Mouse (Mus musculus) common myeloid progenitor, adult 5-6 weeks (primary cell): ENCODE data around the gene Mcu. TPM values are rescaled to one million over a fixed set of nuclear protein-coding genes. Genes with fewer than 3 reads are reported as not detected.

Experiments used
- ATAC-seq: replicated peaks from 2 replicates; pipeline ENCODE4 v1.8.0; 2016; ENCODE audit warnings: low read depth, mild to moderate bottlenecking, moderate TSS enrichment, inconsistent platforms; ENCODE audit not compliant: poor library complexity, severe bottlenecking
- total RNA-seq: library from RNA; stranded (forward); fragments of 200-1000, 187-1606 nt; gene quantifications from 2 replicates; pipeline ENCODE4 v1.2.3, GENCODE M21; 2017

Gene Mcu
- total RNA-seq, 1 experiment from 2014 or later = 25.4 TPM

DNA sequence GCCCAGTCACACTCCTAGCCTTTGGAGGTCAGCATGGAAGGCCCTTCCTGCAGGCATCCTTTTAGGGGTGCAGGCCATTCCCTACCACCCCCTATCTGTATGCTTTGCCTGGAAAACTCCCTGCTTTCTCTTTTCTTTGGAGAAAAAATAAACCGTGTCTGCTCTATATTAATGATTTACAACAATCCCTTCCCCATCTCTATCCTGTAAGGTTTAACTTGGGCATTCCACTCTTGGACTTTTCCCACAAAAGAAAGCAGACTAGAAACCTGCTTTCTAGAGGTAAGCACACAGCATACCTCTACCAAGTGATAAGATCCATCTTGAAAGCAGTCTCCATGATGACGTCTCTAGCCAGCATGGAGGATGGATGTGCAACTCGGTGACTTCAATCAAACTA, 75.9 kb downstream of the Mcu start:
- no peak for ATAC-seq

DNA sequence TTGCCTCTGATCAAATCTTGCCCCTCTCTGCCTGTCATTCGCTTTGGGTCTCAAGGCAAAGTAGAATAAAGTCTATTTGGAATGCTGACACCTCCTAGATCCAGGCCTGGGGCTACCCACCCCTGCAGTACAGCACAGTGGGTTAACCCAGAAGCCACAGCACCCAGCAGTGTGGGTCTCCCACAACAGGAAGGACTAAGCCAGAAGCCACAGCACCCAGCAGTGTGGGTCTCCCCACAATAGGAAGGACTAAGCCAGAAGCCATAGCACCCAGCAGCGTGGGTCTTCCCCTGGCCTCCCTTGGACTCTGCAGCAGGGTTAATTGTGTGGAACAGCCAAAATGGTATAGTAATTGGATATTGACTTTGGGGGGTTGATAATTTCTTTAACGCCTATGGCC, 76.4 kb downstream of the Mcu start:
- ATAC-seq = peak; percentile 45

DNA sequence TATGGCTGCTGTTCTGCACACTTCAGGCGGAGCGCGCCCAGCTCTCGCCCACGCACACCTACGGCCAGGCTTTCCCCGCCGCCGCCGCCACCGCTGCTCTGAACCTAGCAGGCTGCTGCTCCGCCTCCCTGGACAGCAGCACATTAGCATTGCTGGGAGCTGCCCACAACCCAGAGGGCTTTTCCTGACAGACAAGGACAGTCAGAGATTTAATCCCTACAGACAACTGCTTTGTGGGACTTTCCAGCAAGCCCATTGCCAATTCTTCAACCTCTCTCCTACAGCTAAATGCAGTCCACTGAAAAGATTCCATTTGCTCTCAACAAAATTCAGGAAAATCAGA, 77.0 kb downstream of the Mcu start:
- ATAC-seq = peak; percentile 68

DNA sequence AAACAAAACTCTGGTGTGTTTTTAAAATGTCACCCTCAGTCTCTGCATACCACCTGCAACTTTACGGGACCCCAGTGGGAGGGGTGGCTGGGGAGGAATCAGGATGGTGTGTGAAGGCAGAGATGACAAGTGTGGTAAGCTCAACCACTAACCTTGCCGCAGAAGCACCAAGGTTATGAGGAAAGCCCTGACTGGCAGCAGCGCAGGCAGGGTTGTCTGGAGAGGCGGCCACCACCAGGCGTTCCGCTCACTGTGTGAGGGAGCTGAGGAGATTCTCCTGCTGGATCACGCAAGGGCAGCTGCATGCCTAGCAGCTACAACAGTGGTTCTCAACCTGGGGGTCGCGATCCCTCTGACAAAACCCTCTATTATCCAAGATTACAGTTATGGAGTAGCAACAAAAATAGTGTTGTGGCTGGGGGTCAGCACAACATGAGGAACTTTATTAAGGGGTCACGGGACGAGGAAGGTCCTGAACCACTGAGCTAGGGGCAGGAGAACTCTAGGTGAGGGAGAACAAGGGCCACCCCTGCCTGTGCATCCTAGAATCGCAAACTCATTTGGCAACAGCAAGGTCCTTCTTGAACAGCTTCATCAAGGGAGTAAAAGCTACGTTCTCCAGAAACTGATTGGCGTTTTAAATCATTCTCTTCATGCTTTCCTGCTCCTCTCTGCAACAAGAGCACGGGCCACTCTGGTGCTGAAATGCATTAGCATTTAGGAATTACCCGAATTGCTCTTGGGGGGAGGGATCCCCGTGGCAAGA, 77.5 kb downstream of the Mcu start:
- peak; percentile 52 for ATAC-seq

DNA sequence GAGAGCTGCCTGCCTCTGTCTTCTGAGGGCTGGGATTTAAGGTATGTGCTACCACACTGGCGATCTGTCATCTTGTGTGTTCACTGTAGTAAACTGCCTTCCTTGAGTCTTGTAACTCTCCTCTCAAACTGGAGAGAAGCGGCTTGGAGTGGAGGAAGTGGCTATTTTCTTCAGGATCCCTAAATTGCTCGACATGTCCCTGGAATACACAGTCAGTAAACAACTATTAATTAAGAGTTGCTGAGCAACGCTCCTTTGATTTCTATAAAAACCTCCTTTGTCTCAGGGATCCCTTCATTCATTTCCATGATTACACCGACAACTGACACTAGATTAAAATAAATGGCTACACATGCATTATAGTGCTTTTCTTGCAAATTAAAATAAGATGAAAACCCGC, 78.4 kb downstream of the Mcu start:
- ATAC-seq = no peak

DNA sequence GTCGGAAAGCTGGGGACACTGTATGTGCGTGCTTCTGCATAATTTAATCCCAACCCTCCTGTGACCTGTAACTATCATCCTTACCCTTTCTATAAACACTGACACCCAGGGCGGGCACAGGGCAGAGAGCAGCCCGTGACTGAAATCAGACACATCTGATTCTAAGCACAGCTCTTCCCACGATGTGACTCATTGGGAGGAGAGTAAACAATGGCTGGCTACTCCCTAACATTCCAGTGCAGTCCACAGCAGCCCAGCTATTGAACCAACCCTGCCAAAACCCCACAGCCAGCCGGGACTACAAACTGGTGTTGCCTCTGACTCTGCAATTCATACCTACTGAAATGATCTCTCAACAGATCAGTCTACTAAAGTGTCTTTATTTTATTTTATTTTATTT, 78.9 kb downstream of the Mcu start:
- no peak for ATAC-seq

DNA sequence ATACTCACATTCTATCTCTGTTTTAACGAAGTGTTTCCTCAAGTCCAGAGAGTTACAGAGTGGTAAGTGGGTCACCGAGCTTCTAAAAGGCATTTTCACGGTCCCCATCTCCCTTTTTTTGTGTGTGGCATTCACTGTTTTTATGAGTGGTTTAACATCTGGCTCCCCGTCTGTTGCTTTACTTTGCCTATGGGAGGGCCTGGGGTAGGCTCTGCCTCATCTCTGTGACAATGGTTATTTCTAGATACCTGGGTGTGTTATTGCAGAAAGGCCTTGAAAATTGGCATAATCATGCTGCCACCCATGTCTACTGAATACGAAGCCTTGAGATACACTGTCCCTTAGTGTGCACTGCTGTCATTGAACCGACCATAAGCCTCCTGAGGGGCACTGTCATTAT, 84.2 kb downstream of the Mcu start:
- ATAC-seq = no peak

DNA sequence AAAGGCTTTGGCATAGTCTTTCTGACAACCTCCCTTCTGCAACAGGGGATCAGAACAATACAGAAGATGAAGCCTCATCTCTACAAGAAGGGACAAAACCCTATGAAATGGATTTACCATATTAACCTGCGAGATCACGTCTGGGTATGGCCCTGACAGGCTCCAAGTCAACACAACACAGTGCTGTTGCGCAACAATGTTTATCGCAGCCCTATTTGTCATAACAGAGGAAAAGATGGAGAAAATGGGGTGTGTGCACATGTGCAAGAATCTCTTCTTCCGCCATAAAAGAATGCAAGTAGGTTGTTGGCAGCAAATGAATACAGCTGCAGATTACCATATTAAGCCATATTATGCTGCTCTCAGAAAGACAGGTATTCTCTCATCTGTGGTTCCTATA, 88.7 kb downstream of the Mcu start:
- ATAC-seq = no peak

DNA sequence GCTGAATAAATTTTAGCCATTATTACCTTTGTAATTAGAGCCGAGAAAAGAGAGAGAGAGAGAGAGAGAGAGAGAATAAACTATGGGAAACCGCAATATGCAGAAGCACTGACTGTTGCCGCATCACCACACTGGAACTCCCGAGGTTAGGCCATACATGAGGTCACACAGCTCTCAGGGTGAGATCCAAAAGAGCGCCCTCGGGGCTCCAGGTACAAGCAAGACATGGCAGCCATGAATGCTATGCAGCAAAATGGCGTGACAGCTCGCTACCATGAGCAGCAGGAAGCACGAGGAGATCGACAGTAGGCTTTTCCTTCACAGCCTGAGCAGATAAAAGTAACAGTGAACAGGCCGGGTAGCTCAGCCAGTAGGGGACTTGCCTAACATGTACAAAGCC, 89.2 kb downstream of the Mcu start:
- ATAC-seq = no peak

DNA sequence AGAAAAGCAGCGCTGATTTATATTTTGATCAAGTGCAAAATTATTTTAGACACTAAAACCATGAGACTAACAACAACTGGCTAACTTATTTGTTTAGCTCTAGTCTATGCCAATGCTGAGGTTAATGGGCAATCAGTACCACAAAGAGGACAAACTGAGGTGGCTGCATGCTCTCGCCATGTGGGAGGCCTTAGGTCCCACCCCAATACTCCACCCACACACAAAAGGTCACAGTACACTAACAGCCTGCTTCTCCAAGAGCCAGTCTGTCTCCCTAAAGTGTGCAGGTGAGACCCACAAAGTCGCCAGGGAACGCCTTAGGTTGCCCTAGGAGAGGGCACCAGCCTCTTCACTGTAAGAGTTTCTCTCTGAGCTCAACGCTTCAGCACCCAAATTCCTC, 91.8 kb downstream of the Mcu start:
- ATAC-seq = no peak

DNA sequence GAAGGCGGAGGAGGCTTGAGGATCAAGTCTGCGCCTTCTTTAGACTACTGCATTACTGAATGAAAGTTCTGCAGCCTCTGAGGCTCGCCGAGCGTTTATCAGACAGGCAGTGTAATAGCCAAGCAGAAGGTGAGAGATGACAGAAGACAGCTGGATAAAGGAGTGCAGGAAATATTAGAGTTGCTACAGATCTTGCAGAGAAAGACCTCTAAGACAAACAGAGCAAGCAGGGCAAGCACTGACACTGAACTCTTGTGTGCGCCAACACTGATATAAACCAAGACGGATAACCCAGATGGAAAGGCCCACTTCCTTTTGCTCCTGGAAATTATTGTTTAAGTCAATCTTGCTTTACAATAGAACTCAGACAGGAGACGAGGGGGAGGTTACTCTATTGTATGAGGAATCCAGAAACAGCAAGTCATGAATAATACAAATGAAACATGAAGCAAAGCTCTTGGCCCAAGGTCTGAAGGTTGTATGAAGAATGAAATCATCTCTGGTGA, 92.6 kb downstream of the Mcu start:
- ATAC-seq = no peak

DNA sequence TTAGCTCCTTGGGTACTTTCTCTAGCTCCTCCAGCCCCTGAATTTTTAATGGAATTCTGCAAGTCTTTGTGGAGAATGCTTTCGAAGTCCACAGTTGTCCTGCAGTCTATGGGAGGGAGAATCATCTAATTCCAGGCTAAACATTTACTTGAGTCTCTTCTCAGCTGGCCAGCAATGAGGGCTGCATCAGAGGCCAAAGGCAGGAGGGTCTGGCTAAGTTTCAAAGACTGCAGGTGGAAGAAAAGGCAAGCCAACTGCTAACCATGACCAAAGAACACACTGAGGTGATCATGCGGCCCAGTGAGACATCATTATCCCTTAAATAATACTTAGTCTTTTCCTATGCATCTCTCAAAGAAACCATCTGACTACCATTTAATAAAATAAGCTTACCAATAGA, 95.8 kb downstream of the Mcu start:
- no peak for ATAC-seq

DNA sequence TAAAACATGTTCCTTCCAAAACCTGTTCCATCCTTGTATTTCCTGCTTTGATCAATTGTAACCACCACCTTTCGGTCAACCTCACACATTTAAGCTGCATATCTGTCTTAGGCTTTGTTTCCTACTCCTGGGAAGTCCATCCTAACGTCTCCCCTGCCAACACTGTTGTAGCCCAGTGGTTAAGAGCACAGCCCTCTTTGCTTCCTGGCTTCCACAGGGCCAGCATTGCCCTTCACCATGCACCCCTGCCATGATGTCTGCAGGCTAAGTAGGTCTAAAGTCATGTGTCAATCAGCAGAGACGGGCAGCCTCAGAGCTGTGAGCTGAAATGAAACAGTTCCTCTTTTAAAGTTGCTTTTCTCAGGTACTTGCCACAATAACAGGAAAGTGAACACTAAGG, 97.1 kb downstream of the Mcu start:
- ATAC-seq = no peak

DNA sequence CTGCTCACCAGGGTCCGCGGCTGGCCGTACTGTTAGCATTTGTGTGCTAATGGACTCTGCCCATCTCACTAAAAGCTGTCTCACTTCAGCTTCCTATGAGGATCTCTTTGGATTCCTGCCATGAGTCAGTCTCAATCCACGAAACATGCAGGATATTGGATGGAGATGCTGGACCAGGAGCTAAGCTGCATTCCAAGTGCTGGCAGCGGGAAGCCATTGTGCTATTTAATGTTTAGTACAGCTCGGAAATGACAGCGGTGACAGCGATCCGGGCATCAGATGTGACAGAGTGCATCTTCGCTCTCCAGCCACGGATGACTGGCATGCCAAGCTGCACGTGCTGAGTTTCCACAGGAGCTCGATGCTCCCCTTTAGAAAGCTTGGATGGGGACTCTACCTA, 99.3 kb downstream of the Mcu start:
- no peak for ATAC-seq

DNA sequence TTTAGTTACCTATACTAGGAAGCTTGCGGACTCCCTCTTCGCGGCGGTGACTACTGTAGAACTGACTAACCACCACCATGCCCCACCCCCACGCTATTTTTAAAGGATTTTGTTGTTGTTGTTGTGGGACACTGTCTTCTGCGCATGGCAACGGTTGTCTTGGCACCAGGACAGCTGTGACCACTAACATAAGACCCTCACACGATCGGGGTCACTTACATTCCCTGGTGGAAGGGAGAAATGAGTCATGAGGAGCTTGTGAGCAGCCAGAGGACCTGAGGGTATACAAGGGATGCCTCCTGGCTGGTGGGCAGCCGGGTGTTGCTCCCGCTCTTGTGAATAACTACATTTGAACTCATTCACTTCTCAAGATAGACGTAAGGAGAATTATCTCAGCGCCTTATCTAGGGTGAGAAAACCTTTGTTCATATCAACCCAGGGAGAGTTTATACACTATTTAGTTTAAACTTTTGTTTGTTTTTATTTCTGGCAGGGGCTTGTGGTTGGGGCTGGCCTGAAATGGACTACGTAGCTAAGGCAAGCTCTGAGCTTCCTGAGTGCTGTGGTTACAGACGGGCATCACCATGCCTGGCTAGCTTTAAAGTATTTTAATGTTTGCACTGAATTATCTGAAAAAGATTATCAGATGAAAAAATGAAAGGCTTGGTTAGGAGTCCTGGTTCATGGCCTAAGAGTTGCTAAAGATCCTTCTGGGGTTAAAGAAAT, 101.6 kb downstream of the Mcu start:
- no peak for ATAC-seq

DNA sequence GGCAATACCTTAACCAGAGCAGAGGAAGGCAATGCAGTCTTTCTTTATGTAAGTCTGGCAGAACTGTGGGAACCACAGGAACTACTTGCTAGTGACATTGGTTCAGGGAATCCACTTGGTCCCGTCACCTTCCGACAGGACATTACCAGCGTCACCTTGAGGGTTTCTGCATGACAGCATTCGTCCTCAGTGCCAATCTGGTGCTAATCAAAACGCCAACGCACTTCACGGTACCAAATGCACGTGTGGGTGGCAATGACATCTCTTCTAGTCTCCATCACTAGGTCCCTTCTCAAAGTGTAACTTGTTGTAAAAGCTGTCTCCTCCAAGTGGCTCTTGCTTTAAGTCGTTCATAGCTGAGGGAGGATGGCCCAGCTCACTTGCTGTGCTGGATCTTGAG, 104.3 kb downstream of the Mcu start:
- ATAC-seq = no peak

DNA sequence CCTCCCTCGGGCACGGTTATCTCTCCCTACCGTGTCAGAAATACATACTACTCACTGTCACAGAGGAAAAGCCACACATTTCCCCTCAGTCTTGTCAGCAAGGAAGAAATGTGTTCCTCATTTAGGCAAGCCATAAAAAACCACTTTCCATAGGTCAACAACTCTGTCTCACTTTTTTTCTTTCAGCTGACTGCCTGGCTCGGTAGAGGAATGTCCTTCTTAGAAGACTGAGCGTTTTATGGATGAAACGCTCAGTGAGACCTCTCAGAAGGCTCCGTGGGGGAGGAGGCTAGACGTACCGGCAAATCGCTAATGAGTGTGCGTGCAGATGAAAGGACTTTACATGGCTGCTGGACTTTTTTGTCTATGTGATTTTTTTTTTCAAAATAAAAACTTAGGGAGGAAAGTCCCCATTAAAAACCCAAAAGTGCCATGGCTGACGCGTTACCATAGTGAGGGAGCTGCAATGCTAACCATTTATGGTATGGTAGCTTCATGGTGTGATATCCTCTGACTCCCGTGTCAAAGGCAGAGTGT, 105.0 kb downstream of the Mcu start:
- ATAC-seq = peak; percentile 84

DNA sequence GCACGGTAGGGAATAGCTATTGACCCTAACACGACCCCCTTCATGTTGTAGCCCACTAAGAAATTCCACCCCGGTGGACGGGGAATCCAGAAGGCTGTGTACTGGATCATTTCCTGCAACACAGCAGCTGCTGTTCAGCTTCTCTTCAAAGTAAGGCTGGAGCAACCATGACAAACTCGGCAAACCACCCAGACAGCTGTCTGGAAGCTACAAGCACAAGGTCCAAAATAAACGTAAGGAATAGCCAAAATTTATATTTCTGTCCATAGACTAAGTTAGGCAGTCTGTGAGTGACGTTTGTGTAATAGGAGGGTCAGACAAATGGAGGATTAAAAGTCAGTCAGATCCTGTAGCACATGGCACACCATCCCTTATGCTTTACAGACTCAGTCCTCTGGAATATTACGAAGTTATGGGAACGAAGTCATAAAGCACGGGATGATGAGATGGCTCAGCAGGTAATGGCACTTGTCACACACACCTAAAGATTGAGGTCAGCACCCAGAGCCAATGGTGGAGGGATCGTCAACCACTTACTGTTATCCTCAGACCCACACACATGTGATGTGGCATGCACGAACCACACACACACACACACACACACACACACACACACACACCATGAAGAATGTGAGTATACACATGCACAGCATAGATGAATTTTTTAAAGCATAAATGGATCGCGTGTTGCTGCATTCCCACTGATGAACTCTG, 105.6 kb downstream of the Mcu start:
- ATAC-seq = no peak

DNA sequence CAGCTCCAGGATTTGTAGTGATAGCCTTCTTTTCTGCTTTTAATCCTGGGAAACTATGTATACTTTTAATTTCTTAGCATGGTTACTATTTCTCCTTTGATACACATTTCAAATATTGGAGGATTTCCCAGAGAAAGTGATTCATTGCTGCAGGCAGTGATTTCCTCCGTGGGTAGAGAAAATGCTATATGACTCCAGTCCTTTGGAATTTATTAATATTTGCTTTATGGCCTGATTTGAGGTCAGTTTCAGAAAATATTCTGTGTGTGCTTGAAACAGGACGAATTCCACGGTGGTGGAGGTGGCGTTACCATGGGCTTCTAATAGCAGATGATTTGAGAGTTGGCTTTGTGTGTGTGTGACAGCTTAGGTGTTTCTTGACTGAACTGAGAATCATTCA, 107.3 kb downstream of the Mcu start:
- no peak for ATAC-seq

DNA sequence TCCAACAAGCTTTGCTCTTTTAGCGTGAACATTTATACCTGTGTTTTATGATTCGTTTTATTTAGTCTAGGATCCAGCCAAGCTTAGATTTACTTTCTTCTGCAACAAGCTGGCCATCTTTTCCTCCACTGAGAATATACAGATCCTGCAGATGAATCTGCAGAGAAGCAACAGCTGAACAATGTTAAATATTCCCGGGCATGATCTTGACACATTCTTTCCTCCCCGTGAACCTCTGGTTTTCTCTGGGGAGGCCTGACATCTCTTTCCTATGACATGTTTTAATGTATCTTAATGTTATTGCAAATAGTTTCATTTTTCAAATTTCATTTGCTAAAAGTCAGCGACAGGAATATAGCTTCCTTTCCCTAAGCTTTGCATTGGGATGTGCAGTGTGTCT, 109.8 kb downstream of the Mcu start:
- no peak for ATAC-seq

DNA sequence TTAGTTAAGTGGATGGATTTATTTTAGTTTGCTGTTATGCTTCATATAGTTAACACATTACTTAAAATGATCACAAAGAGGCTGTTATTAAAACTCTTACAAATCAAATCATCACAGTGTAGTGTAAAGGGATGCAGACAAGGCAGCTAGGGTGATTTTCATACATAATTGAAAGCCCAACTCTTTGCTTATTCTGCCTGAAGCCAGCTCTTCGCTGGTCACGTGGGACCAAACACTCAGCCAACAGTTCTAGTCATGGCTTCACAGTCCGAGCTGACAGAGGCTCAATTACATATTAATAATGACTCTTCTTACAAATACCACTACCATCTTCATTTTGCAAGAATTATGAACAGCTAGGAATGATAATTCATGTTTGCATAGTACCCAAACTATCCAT, 112.2 kb downstream of the Mcu start:
- no peak for ATAC-seq
